Mouse (Mus musculus) embryonic facial prominence, embryonic 14.5 days (tissue): ENCODE data around the gene Use1. TPM values are rescaled to one million over a fixed set of nuclear protein-coding genes. Genes with fewer than 3 reads are reported as not detected.
A peak's percentile ranks its signal among the peaks of the same experiment; 100 is the strongest.

ENCODE experiments used
- ATAC-seq: fragments of 200-750 bp; cut with Nextera tagmentation; 2 replicates; pipeline ENCODE4 v1.8.0; 2017; ENCODE audit warnings: low read depth, moderate number of reproducible peaks, moderate TSS enrichment
- DNase-seq: peaks from one replicate; pipeline ENCODE4 v3.0.0-alpha.2; 2015; ENCODE audit warnings: low spot score
- H3K27ac ChIP-seq: fragments of 300-500 bp; sonication (generic); replicated peaks from 2 replicates; pipeline ENCODE4 v1.5.1; 2014; ENCODE audit warnings: low read depth, mild to moderate bottlenecking, low read length, moderate library complexity
- H3K27me3 ChIP-seq: fragments of 300-500 bp; sonication (generic); replicated peaks from 2 replicates; pipeline ENCODE4 v1.6.1; 2014; ENCODE audit warnings: low read length; ENCODE audit not compliant: control insufficient read depth, insufficient read depth
- H3K36me3 ChIP-seq: fragments of 300-500 bp; sonication (generic); 2 replicates; pipeline ENCODE4 v1.6.1; 2014; ENCODE audit warnings: low read length, mixed read lengths; ENCODE audit not compliant: control insufficient read depth, insufficient read depth
- H3K4me1 ChIP-seq: fragments of 300-500 bp; sonication (generic); 2 replicates; pipeline ENCODE4 v1.6.1; 2014; ENCODE audit warnings: antibody characterized with exemption, low read length; ENCODE audit not compliant: control insufficient read depth, insufficient read depth
- H3K4me2 ChIP-seq: fragments of 300-500 bp; sonication (generic); 2 replicates; pipeline ENCODE4 v1.6.1; 2014; ENCODE audit warnings: low read depth, mild to moderate bottlenecking, low read length, moderate library complexity, mixed read lengths
- H3K4me3 ChIP-seq: fragments of 300-500 bp; sonication (generic); 2 replicates; pipeline ENCODE4 v1.5.1; 2014; ENCODE audit warnings: low read depth, mild to moderate bottlenecking, low read length
- H3K9ac ChIP-seq: fragments of 300-500 bp; sonication (generic); 2 replicates; pipeline ENCODE4 v1.6.1; 2014; ENCODE audit warnings: low read depth, mild to moderate bottlenecking, low read length, moderate library complexity, mixed read lengths
- H3K9me3 ChIP-seq: fragments of 300-500 bp; sonication (generic); 2 replicates; pipeline ENCODE4 v1.6.1; 2016; ENCODE audit warnings: low read length; ENCODE audit not compliant: control insufficient read depth
- WGBS: fragments of 180-500 bp; shearing (Covaris S2); extraction: QIAGEN DNeasy Blood & Tissue Kit; methylation state at CpG from one replicate; pipeline ENCODE4 v1.1.7; 2014; 5-methylcytosine and 5-hydroxymethylcytosine counted together
- polyA plus RNA-seq: library from polyadenylated mRNA; unstranded; fragments of >200 nt; fragmentation: Nextera tagmentation; extraction: Ambion mirVana; gene quantifications from 2 replicates; pipeline ENCODE4 v1.2.1, GENCODE M21; 2014

Use1 gene
- polyA plus RNA-seq, 1 experiment from 2014 or later = 106 TPM

DNA sequence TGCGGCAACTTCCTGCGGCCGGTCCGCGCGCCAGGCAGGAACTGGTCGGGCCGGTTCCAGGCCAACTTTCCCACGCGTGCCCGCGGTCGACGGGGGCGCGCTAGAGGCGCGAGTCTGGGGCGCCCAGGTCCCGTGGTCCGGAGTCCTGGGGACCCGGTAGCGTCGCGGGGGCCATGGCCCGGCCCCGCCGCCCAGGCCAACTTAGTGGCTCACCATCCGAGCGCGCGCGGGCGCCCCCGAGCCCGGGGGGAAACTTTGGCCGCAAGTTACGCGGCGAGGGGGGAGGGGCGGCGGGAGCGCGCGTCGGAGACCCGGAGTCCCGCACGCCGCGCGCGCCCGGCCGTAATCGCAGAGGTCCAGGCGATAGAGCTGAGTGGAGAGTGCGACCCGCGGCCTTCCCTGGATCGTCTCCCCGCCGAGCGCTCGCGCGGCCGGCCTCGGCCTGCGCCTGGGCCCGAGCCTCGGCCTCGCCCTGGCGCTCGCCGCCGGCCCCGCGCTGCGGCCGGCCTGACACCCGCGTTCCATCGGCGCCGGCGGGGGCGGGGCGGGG lies 14.8 kb downstream of the Use1 start, which contains the start of gene Nr2f6:
Nr2f6 (minus strand) TSS at position 540 of the 550 bp plus-strand sequence.
- peaks cover 27% of the 10 kb centered on the region for H3K4me1 ChIP-seq
- peak; percentile 44 for ATAC-seq

DNA sequence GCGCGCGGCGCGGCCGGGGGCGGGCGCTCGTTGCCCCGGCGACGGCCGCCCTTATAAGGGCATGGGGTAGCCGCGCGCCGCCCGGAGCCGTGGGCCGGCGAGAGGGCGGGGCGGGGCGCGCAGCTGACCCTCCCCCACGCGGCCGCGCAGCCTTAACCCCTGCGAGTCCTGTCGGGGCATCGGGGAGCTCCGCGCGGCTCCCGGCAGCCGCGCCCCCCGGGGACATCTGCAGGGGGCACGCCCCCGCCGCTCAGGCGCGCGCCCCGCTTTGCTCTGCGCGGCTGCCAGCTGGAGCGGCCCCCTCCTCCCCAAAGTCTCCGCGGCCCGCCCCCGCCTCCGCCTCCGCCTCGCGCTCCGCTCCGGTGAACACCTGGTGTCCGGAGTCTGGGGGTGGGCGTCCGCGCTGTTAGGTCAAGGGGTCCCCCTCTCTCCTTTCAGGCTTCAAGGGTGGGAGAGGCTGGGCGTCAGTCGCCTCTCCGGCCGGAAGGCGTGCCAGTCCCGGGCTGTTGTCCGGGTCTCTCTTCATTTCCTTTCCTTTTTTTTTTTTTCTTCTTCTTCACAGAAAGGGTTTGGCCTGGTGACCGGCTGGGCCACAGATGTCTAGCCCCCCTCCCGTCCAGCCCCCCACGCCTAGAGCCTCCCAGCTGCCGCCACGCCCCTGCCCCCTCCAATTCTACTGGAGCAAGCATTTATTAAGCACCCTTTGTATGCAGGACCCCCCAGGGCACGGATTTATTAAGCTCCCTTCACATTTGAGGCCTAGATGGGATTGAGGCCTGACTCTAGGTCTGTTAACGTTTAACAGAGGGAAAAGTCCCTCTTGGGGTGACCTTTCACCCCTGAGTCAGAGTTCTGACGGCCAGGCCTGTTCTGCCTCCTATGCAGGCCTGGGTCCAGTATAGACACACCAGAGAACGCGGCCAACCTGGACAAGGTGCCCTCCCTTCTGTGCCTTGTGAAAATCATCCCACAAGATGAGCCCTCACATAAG lies 15.6 kb downstream of the Use1 start:
- H3K9ac ChIP-seq = peak overlapping the region; percentile 79
- DNase-seq (peak; percentile 93), ATAC-seq (peak; percentile 93)
- 3% methylated on average over 15 of the region's 80 CpGs for WGBS
- peaks cover 25% of the 10 kb centered on the region for H3K4me1 ChIP-seq
- H3K9me3 ChIP-seq = no peaks in the 10 kb centered on the region
- peak overlapping the region; percentile 88 for H3K27ac ChIP-seq
- peak overlapping the region; percentile 99 for H3K4me2 ChIP-seq
- H3K4me3 ChIP-seq = peak overlapping the region; percentile 77
- no peaks in the 10 kb centered on the region for H3K27me3 ChIP-seq
- peaks cover 11% of the 10 kb centered on the region for H3K36me3 ChIP-seq

More for the DNA sequence above, 14.8 kb downstream of the Use1 start, which contains the start of gene Nr2f6:
- peak within 1 kb of the TSS; percentile 77 for H3K4me3 ChIP-seq
- H3K27me3 ChIP-seq = no peaks in the 10 kb centered on the region
- peak; percentile 75 for DNase-seq
- H3K9ac ChIP-seq = peak within 1 kb of the TSS; percentile 79
- 0% methylated on average over 20 of the region's 89 CpGs for WGBS
- peaks cover 14% of the 10 kb centered on the region for H3K36me3 ChIP-seq
- H3K9me3 ChIP-seq = no peaks in the 10 kb centered on the region
- peak within 1 kb of the TSS; percentile 99 for H3K4me2 ChIP-seq
- peak within 1 kb of the TSS; percentile 88 for H3K27ac ChIP-seq

DNA sequence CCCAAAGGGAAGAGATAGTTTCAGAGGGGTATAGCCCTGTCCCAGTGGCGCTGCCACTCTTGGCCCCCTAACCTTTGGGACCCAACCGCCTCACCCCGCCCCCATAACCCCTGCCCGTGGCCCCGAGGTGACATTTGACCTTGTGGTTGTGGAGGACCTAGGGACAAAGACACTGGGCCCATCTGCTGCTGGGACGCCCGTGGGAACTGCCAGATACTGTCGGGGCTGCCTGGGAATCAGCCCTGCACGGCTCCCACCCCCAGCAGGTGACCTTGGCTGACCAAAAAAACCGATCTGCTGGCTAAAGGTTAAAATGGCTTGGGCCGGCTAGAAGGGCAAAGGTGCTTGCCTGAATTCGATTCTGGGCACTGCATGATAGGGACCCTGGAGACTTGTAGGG lies 16.7 kb downstream of the Use1 start:
- no peak overlapping the region for H3K4me3 ChIP-seq
- H3K27me3 ChIP-seq = no peaks in the 10 kb centered on the region
- no peaks in the 10 kb centered on the region for H3K9me3 ChIP-seq
- peaks cover 24% of the 10 kb centered on the region for H3K4me1 ChIP-seq
- WGBS = 25% methylated on average over 12 of the region's 12 CpGs
- ATAC-seq (no peak), DNase-seq (no peak)
- H3K4me2 ChIP-seq = no peak overlapping the region
- no peaks in the 10 kb centered on the region; the same call in none of the 2 replicates for H3K36me3 ChIP-seq
- H3K27ac ChIP-seq = no peak overlapping the region; the same call in 1 of the 2 replicates
- no peak overlapping the region for H3K9ac ChIP-seq

DNA sequence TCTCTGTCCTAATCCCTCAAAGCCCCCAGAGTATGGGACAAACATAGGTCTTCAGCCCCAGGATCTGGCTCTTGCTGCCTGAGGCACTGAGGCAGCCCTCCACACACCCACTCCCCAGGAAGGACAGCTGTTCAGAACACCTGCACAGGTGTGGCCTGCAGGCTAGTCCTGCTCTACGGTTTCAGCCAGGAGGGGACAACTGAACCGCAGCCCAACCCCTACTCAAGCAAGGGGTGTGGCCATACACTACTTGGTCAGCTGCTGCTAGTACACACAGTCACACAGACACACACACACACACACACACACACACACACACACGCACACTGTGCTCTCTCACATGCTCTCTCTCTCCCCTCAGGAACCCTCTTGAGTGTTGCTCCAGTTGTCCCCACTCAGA lies 17.2 kb downstream of the Use1 start:
- H3K9ac ChIP-seq = no peak overlapping the region
- no peaks in the 10 kb centered on the region for H3K9me3 ChIP-seq
- no peak for ATAC-seq
- DNase-seq = no peak
- H3K4me1 ChIP-seq = peaks cover 19% of the 10 kb centered on the region
- H3K27me3 ChIP-seq = no peaks in the 10 kb centered on the region
- WGBS = 36% methylated on average over 3 of the region's 3 CpGs
- no peaks in the 10 kb centered on the region; the same call in 1 of the 2 replicates for H3K36me3 ChIP-seq
- H3K4me3 ChIP-seq = no peak overlapping the region
- no peak overlapping the region for H3K27ac ChIP-seq
- H3K4me2 ChIP-seq = no peak overlapping the region

DNA sequence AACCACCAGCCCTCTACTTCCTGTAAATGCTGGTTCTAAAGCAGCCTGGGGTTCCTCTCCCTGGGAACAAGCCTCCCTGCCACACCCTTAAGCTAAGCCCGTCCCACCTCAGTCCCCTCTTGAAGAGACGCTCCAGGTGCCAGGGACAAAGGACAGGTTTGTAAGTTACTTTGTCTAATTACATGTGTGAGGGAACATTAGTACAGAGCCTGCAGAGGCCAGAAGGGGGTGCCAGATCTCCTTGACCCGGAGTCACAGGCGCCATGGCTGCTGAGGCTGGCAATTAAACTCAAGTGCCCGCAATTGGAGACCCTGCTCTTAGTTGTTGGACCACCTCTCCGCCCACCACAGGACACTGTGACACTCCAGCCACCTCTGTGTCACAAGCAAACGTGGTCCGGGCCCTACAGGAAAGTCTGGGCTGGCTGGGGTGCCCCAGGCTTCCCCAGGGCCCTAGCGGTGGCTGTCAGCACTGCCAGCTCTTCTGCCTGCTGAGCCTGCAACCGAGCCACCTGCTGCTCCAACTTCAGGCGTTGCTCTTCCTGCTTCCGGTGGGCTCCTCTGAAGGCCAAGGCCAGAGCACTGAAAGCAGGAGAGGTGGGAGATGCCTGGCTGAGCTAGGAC lies 18.7 kb downstream of the Use1 start:
- no peaks in the 10 kb centered on the region for H3K36me3 ChIP-seq
- no peak overlapping the region for H3K9ac ChIP-seq
- no peak overlapping the region for H3K4me2 ChIP-seq
- 79% methylated on average over 6 of the region's 12 CpGs for WGBS
- DNase-seq = no peak
- ATAC-seq = no peak
- H3K27ac ChIP-seq = no peak overlapping the region
- no peak overlapping the region for H3K4me3 ChIP-seq
- H3K9me3 ChIP-seq = no peaks in the 10 kb centered on the region
- H3K27me3 ChIP-seq = no peaks in the 10 kb centered on the region
- peaks cover 5% of the 10 kb centered on the region; the same call in 1 of the 2 replicates for H3K4me1 ChIP-seq

DNA sequence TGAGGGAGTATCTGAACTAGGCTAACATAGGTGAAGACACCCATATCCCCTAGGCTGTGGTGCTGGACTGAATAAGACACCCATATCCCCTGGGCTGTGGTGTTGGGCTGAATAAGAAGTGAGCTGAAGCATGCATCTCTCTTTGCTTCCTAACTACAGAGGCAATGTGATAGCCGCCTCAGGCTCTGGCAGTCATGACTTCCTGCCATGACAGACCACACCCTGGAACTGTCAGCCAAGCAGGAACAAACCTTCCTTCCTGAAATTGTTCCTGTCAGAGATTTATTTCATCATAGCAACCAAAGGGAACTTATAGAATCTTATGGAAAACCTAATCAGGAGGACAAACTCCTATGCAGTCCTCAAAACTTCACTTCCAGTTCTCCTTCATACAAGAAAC lies 21.6 kb downstream of the Use1 start:
- ATAC-seq (no peak), DNase-seq (no peak)
- no peaks in the 10 kb centered on the region for H3K4me1 ChIP-seq
- H3K4me2 ChIP-seq = no peak overlapping the region
- H3K4me3 ChIP-seq = no peak overlapping the region
- 64% methylated on average over 1 of the region's 1 CpGs for WGBS
- H3K27me3 ChIP-seq = no peaks in the 10 kb centered on the region
- H3K9ac ChIP-seq = no peak overlapping the region
- no peaks in the 10 kb centered on the region for H3K9me3 ChIP-seq
- no peak overlapping the region for H3K27ac ChIP-seq
- H3K36me3 ChIP-seq = no peaks in the 10 kb centered on the region

DNA sequence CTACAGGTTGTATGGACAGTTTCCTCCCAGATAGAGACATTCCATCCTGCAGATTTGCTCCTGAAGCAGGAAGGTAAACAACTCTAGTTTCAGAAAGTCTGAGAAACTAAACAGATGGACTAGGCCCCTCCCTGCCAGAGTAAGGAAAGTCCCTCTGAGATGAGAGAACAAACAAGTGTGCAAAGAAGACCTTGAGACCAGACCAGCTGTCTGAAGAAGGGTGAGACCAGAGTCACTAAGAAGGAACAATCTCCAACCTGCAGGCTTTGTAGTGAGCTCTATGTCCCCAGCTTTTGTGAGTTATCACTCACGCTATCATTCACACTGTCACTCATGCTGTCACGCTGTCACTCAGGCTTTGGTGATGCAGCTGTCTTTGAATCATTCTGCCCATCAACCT lies 25.0 kb downstream of the Use1 start:
- no peak overlapping the region for H3K4me3 ChIP-seq
- H3K27ac ChIP-seq = no peak overlapping the region
- no peak overlapping the region for H3K9ac ChIP-seq
- no peaks in the 10 kb centered on the region for H3K27me3 ChIP-seq
- ATAC-seq (no peak), DNase-seq (no peak)
- WGBS = 86% methylated on average over 2 of the region's 2 CpGs
- H3K9me3 ChIP-seq = no peaks in the 10 kb centered on the region
- H3K4me2 ChIP-seq = no peak overlapping the region
- H3K36me3 ChIP-seq = no peaks in the 10 kb centered on the region
- H3K4me1 ChIP-seq = 0 out of 2 replicates have a peak, but pooled peaks cover 3% of the 10 kb centered on the region

DNA sequence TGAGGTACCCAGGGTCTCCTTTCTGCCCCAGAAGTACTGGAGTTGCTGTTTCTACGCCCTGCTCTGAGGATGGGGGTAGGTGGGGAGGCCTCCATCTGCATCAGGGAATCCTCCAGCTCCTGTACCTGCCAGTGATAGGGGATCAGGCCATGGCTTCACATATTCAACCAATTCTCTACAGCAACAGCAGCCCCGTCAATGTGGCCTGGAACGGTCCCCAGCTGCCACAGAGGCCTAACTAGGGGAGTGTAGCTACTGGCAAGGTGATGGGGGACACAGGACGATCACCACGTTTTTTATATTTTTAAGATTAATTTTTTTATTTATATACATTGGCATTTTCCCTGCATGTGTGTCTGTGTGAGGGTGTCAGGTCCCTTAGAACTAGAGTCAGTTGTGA lies 25.7 kb downstream of the Use1 start:
- no peak for ATAC-seq
- Histone ChIP-seq H3K36me3 (no peaks in the 10 kb centered on the region), H3K4me2 (no peak overlapping the region), H3K9ac (no peak overlapping the region), H3K4me3 (no peak overlapping the region), H3K4me1 (peaks cover 5% of the 10 kb centered on the region; the same call in 1 of the 2 replicates), H3K27ac (no peak overlapping the region), H3K27me3 (no peaks in the 10 kb centered on the region), H3K9me3 (no peaks in the 10 kb centered on the region)
- 70% methylated on average over 5 of the region's 5 CpGs for WGBS
- DNase-seq = no peak
